Mouse (Mus musculus): Measurements from ENCODE around the gene Sult2a4.
"Not testable (repeated sequence)": the region's sequence is repeated elsewhere in the genome, so short reads cannot be mapped to it uniquely, and the experiment has no call there.

Sult2a4 gene

DNA sequence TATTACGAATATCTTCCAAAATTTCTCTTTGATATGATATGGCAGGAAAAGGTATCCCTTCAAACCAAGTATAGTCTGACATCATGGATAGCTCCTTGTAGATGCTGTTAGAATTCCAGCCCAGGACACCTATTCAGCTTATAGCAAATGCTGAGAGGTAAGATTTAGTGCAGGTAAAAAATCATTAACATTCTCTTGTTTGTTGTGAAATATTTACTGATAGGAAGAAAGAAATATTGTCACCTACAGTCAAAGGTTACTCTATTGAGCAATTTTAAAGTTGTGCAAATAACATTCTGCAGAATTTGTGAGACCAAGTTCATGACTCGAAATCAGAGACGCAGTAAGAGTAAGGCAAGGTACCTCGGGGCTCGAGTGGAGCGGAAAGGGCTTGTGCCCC is at the start of gene Sult2a4:
Gene Sult2a4 (minus strand): TSS at position 101 of the 400 bp plus-strand sequence.
- in situ Hi-C loops (cut with MseI, MboI) = not testable (repeated sequence)

DNA sequence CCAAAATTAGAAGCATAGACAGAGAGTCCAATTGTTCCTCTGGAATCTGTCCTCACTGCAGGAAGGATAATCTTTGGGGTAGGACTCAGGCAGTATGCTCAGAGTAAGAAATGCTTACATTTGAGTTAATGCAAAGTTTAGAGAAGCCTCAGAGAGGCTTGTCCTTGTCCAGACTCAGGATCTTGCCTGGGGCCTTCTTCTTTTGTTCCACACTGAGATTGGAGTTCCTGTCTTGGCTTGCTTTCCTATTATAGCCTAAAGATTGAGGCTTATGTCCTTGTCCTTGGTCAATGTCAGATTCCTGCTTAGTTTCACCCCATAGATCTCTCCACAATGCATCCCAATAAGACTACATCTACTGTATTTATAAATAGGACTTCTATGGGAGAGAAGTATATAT is 41.4 kb upstream of the Sult2a4 start:
- in situ Hi-C loops (cut with MseI, MboI) = not testable (repeated sequence)

DNA sequence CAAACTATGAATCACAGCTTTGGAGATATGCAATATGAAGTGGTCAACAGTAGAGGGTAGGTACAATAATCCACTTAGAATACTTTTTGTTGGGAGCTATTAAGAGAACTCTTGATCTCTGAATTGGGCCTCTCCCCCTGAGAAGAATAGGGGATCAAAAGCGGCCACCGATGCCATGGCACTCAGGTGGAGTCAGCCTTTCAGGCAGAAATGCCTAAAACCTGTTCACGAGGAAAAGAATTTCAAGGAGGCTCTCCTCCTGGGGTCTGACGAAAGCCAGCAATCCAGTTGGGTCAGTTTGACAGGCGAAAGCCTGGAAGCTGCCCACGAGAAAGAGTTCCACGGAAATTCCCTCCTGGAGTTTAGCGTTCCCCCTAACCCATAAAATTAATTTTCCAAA is 23.7 kb upstream of the Sult2a4 start:
- in situ Hi-C loops (cut with MseI, MboI) = no loop called here

DNA sequence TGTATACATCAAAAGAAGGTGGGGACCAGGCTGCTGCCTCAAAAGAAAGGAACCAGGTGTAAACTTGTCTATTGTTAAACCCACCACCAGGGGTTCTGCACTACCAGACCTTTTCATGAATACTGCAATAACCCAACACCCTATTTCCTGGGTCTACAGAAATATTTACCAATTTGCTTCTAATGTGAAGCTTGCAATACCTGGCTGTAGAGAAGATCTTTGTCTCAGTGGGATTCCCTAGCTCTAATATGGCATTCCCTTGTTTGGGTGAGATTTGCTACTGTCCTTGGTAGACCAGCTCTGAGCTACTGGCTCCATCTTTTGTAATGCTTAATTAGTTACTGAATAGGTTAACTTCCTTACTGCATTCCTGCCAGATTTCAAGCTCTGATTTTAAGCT is 21.3 kb upstream of the Sult2a4 start:
- in situ Hi-C loops (cut with MseI, MboI) = not testable (repeated sequence)
